Mouse (Mus musculus): Measurements from ENCODE around the gene Acot7. TPM values are rescaled to one million over a fixed set of nuclear protein-coding genes. Genes with fewer than 3 reads are reported as not detected.

Acot7 gene
- total RNA-seq, 2 experiments from 2014 or later, result 3.9 to 30.2 TPM

- peak; percentile 8 for ATAC-seq (replicated peaks; ENCODE audit: low FRiP score, poor library complexity, severe bottlenecking)
Measured at GRCm38 (mm10) chr4:152178344-152178864, 470 bp downstream of the Acot7 start.

- ATAC-seq (replicated peaks; ENCODE audit: low FRiP score, poor library complexity, severe bottlenecking), result no peak
Measured at GRCm38 (mm10) chr4:152178916-152179705, 1.2 kb downstream of the Acot7 start.

GRCm38 (mm10) chr4:152179946-152180660 is 2.2 kb downstream of the Acot7 start:
- ATAC-seq (replicated peaks; ENCODE audit: low FRiP score, poor library complexity, severe bottlenecking), result no peak

- ATAC-seq (replicated peaks; ENCODE audit: low FRiP score, poor library complexity, severe bottlenecking), result no peak
Measured at GRCm38 (mm10) chr4:152182205-152182604, 4.3 kb downstream of the Acot7 start.

- ATAC-seq (replicated peaks; ENCODE audit: low FRiP score, poor library complexity, severe bottlenecking), result no peak
Measured at GRCm38 (mm10) chr4:152184353-152185035, 6.6 kb downstream of the Acot7 start.

- no peak; the same call in 1 of the 2 replicates for ATAC-seq (replicated peaks; ENCODE audit: low FRiP score, poor library complexity, severe bottlenecking)
Measured at GRCm38 (mm10) chr4:152185137-152185509, 7.2 kb downstream of the Acot7 start.

- no peak for ATAC-seq (replicated peaks; ENCODE audit: low FRiP score, poor library complexity, severe bottlenecking)
Measured at GRCm38 (mm10) chr4:152185510-152186204, 7.7 kb downstream of the Acot7 start.

- no peak for ATAC-seq (replicated peaks; ENCODE audit: low FRiP score, poor library complexity, severe bottlenecking)
Measured at GRCm38 (mm10) chr4:152186205-152187082, 8.5 kb downstream of the Acot7 start.

GRCm38 (mm10) chr4:152187142-152187541 is 9.2 kb downstream of the Acot7 start:
- ATAC-seq (replicated peaks; ENCODE audit: low FRiP score, poor library complexity, severe bottlenecking), result no peak

GRCm38 (mm10) chr4:152188651-152189050 is 10.7 kb downstream of the Acot7 start:
- ATAC-seq (replicated peaks; ENCODE audit: low FRiP score, poor library complexity, severe bottlenecking), result no peak

- ATAC-seq (replicated peaks; ENCODE audit: low FRiP score, poor library complexity, severe bottlenecking), result no peak
Measured at GRCm38 (mm10) chr4:152189071-152189470, 11.1 kb downstream of the Acot7 start.

- no peak for ATAC-seq (replicated peaks; ENCODE audit: low FRiP score, poor library complexity, severe bottlenecking)
Measured at GRCm38 (mm10) chr4:152189691-152190090, 11.8 kb downstream of the Acot7 start.

- ATAC-seq (replicated peaks; ENCODE audit: low FRiP score, poor library complexity, severe bottlenecking), result no peak
Measured at GRCm38 (mm10) chr4:152190096-152190653, 12.2 kb downstream of the Acot7 start.

- ATAC-seq (replicated peaks; ENCODE audit: low FRiP score, poor library complexity, severe bottlenecking), result no peak
Measured at GRCm38 (mm10) chr4:152190701-152191100, 12.8 kb downstream of the Acot7 start.

- ATAC-seq (replicated peaks; ENCODE audit: low FRiP score, poor library complexity, severe bottlenecking), result no peak
Measured at GRCm38 (mm10) chr4:152192569-152192968, 14.6 kb downstream of the Acot7 start.

- ATAC-seq (replicated peaks; ENCODE audit: low FRiP score, poor library complexity, severe bottlenecking), result no peak
Measured at GRCm38 (mm10) chr4:152194476-152195175, 16.7 kb downstream of the Acot7 start.

- ATAC-seq (replicated peaks; ENCODE audit: low FRiP score, poor library complexity, severe bottlenecking), result no peak
Measured at GRCm38 (mm10) chr4:152196276-152196675, 18.3 kb downstream of the Acot7 start.

- no peak for ATAC-seq (replicated peaks; ENCODE audit: low FRiP score, poor library complexity, severe bottlenecking)
Measured at GRCm38 (mm10) chr4:152197545-152197944, 19.6 kb downstream of the Acot7 start.
